Mouse (Mus musculus) layer of hippocampus, adult 9-10 months (tissue): Measurements from ENCODE around the gene Gprin1.

Experiments
- DNase-seq: peaks from one replicate; pipeline ENCODE4 v3.0.0; 2022; ENCODE audit warnings: low spot score

The Gprin1 gene

GRCm38 (mm10) chr13:54726131-54726530 is 23.5 kb downstream of the Gprin1 start:
- no peak for DNase-seq

- DNase-seq: no peak
These were observed 26.5 kb downstream of the Gprin1 start for GRCm38 (mm10) chr13:54723143-54723542.

GRCm38 (mm10) chr13:54716916-54717315 is 32.8 kb downstream of the Gprin1 start:
- no peak for DNase-seq

- no peak for DNase-seq
These were observed 34.7 kb downstream of the Gprin1 start for GRCm38 (mm10) chr13:54714996-54715395.

- no peak for DNase-seq
These were observed 35.3 kb downstream of the Gprin1 start for GRCm38 (mm10) chr13:54714393-54714792.

GRCm38 (mm10) chr13:54710866-54711265 is 38.8 kb downstream of the Gprin1 start:
- DNase-seq: no peak

- no peak for DNase-seq
These were observed 44.8 kb downstream of the Gprin1 start for GRCm38 (mm10) chr13:54704890-54705289.

- no peak for DNase-seq
These were observed 47.2 kb downstream of the Gprin1 start for GRCm38 (mm10) chr13:54702507-54702906.

GRCm38 (mm10) chr13:54701243-54701642 is 48.4 kb downstream of the Gprin1 start, which contains the start of gene Cdhr2:
Cdhr2 (plus strand) TSS chr13:54701461.
- DNase-seq: no peak

GRCm38 (mm10) chr13:54695479-54696230 is 54.0 kb downstream of the Gprin1 start:
- DNase-seq: no peak

GRCm38 (mm10) chr13:54694348-54695060 is 55.2 kb downstream of the Gprin1 start:
- DNase-seq: peak; percentile 85

- peak; percentile 95 for DNase-seq
These were observed 55.9 kb downstream of the Gprin1 start, which contains the start of gene Rnf44 for GRCm38 (mm10) chr13:54693558-54694347. Rnf44 (minus strand) TSS chr13:54693907.

- no peak for DNase-seq
These were observed 56.7 kb downstream of the Gprin1 start for GRCm38 (mm10) chr13:54692711-54693557.

- no peak for DNase-seq
These were observed 57.9 kb downstream of the Gprin1 start for GRCm38 (mm10) chr13:54691737-54692136.

GRCm38 (mm10) chr13:54690151-54690740 is 59.4 kb downstream of the Gprin1 start:
- DNase-seq: no peak

GRCm38 (mm10) chr13:54687575-54688424 is 61.9 kb downstream of the Gprin1 start:
- peak; percentile 95 for DNase-seq

GRCm38 (mm10) chr13:54687096-54687495 is 62.6 kb downstream of the Gprin1 start:
- no peak for DNase-seq
